Mouse (Mus musculus) gastrocnemius, postnatal 4 days (tissue): ENCODE results near the gene Dazap2. TPM values are rescaled to one million over a fixed set of nuclear protein-coding genes. Genes with fewer than 3 reads are reported as not detected.

Experiments
- DNase-seq, 2 experiments: peaks; one replicate each; pipeline ENCODE4 v3.0.0; 2021 to 2022; ENCODE audit warnings: low spot score in 2 of 2, mixed read lengths in 2 of 2
- microRNA-seq: library from miRNA; unstranded; fragments of <30 nt; microRNA quantifications from one replicate; pipeline ENCODE4 v1.2.0, GENCODE M21; 2021
- total RNA-seq, 2 experiments: library from RNA; stranded (reverse); gene quantifications; 2 replicates each; pipeline ENCODE4 v1.2.3; 2021

The Dazap2 gene
- total RNA-seq, 2 experiments from 2014 or later = 69.7 to 83.6 TPM

DNA sequence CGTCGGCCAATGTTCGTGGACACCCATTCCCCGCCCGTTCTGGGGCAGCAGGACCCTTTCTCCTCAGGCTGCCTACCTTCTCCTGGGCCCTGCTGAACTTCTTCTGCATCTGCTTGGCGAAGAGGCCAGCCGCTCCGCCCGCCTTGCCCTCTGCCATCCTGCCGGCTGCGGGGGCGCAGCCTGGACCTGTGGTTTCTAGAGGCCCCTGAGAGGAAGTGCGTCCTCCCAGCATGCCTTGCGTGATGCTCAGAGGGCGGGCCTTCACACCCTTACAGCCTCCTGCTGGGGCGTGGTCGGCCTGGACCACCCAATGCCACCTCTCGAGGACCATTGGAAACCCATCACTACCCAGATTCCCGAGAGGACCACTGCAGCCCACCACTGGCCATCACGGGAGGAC is 54.2 kb downstream of the Dazap2 start, which contains the start of gene Bin2:
Gene Bin2, minus strand, starts transcription at position 217 of the 400 bp plus-strand sequence.
- DNase-seq = peak in 1 of 2 experiments; percentile 30

DNA sequence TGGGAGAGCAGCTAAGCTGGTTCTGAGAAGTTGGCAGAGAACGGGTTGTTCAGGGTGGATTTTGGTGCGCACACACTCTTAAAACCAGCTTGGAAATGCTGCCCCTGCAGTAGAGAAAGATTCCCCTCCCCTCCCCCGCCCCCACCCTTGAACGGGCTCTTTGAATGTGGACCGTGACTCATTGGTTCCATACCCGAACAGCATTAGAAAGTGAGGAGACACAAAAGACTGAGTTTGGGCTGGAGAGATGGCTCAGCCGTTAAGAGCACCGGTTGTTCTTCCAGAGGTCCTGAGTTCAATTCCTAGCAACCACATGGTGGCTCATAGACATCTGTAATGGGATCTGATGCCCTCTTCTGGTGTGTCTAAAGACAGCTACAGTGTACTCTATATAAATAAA is 54.9 kb downstream of the Dazap2 start:
- DNase-seq = no peak

Small RNA genes within 50 kb of the gene (microRNA-seq; reads per million reads assigned to microRNA genes)
- gene Mir6961 = not detected

Other genes starting within 250 kb of the Dazap2 start
- not detected for gene Gm5475, start 193.2 kb upstream of the Dazap2 start, total RNA-seq
- gene Slc11a2, start 190.3 kb upstream of the Dazap2 start, total RNA-seq = 10 to 100 TPM; 28.0 to 28.6 TPM
- 10 to 100 TPM; 20.9 to 24.1 TPM for gene Letmd1, start 146.3 kb upstream of the Dazap2 start, total RNA-seq
- gene Csrnp2, start 119.9 kb upstream of the Dazap2 start, total RNA-seq = 1 to 10 TPM; 5.7 to 5.9 TPM
- gene Tfcp2, start 63.3 kb upstream of the Dazap2 start, total RNA-seq = 10 to 100 TPM; 20.4 to 23.9 TPM
- 10 to 100 TPM; 15.2 TPM for gene Pou6f1, start 15.4 kb upstream of the Dazap2 start, total RNA-seq
- 10 to 100 TPM in 1 of 2 experiments, 1 to 10 TPM in 1; 9.1 to 12.3 TPM for gene Smagp, start 21.6 kb downstream of the Dazap2 start, total RNA-seq
- gene Bin2, start 54.2 kb downstream of the Dazap2 start, total RNA-seq = 1 to 10 TPM; 1.6 to 2.3 TPM
- gene Cela1, start 72.6 kb downstream of the Dazap2 start, total RNA-seq = under 1 TPM; 0.70 to 0.74 TPM
- gene Galnt6, start 114.0 kb downstream of the Dazap2 start, total RNA-seq = under 1 TPM; 0.80 to 0.96 TPM
- 1 to 10 TPM; 1.5 to 2.3 TPM for gene Slc4a8, start 146.4 kb downstream of the Dazap2 start, total RNA-seq